Mouse (Mus musculus) ES-Bruce4 (cell line): ENCODE results near the gene Knop1.

Experiments used
- CTCF ChIP-seq: IDR thresholded peaks from one replicate; pipeline ENCODE4 v1.8.1; 2011; ENCODE audit warnings: low read depth, low read length
- EP300 ChIP-seq: IDR thresholded peaks from 2 replicates; pipeline ENCODE4 v1.6.1; 2011; ENCODE audit warnings: low read depth, low read length; ENCODE audit not compliant: insufficient read depth
- POLR2A ChIP-seq: IDR thresholded peaks from one replicate; pipeline ENCODE4 v1.8.1; 2011; ENCODE audit warnings: low read length; ENCODE audit not compliant: insufficient read depth

- no peak for TF ChIP-seq CTCF
- no peak for TF ChIP-seq EP300
- TF ChIP-seq POLR2A = no peak
Measured at GRCm38 (mm10) chr7:118898063-118898462, 42.0 kb upstream of the Knop1 start.
